ENCODE assay signal across 18 mouse cellular contexts in genomic region chr1:72315447-72315846, GRCm38 (mm10). TPM values are rescaled to one million over a fixed set of nuclear protein-coding genes. Genes with fewer than 3 reads are reported as not detected.
DNase-seq lines count a peak whose midpoint lies in the region.
"Had no signal": no experiment of that assay in that cellular context is flagged by ENCODE, and none has a peak within 500 bp of the region (broad histone marks: within the 10 kb centered on the region; RNA-seq: fewer than 3 reads in every experiment).

No protein-coding gene starts in this region.

- intact Hi-C loops in heart, postnatal 10 days (cut with DNase I), result no loop called here
- intact Hi-C loops in heart, postnatal 25 days (cut with DNase I), result loop anchor here (10.0 kb wide), 1 partner anchor 399 kb away; the partner anchor contains the start of gene Rpl37a

- no peak overlapping the region for H3K4me3 ChIP-seq in heart, embryonic 10.5 days

- H3K36me3 ChIP-seq in heart, embryonic 10.5 days, result peaks cover 50% of the 10 kb centered on the region

- H3K27ac ChIP-seq in heart, embryonic 10.5 days, result no peak overlapping the region

- WGBS in heart, embryonic 10.5 days, result 91% methylated on average over 4 of the region's 4 CpGs

- no peaks in the 10 kb centered on the region for H3K4me1 ChIP-seq in heart, embryonic 10.5 days

- no peaks in the 10 kb centered on the region for H3K9me3 ChIP-seq in heart, embryonic 10.5 days
- H3K9me3 ChIP-seq: G1E had no signal

- peaks cover 49% of the 10 kb centered on the region for H3K27me3 ChIP-seq in heart, embryonic 10.5 days (ENCODE audit: insufficient read depth, poor library complexity, severe bottlenecking)
- H3K27me3 ChIP-seq: CH12.LX, Patski had no signal

- peak; percentile 81 for DNase-seq in heart, adult 11 months
- DNase-seq in heart, postnatal 10 days, result no peak
- peak; percentile 61 for DNase-seq in heart, embryonic 10.5 days (ENCODE audit: low spot score)
- no peak for DNase-seq in heart, postnatal 25 days (ENCODE audit: low spot score)
- DNase-seq: adrenal gland, adult 2 months; adrenal gland, adult 8-10 months; adrenal gland, postnatal 10 days; adrenal gland, postnatal 14 days; adrenal gland, postnatal 25 days; adrenal gland, postnatal 36 days; B cell, adult 2 months; cerebellum, adult 11 months; cerebellum, adult 11-12 months; cerebellum, adult 18-20 months had no signal

RNA-seq across cellular contexts. Expression of gene Xrcc5, which starts 8.2 kb away (rescaled TPM):
- total RNA-seq in heart, postnatal 10 days (2021), result 10 to 100 TPM; 13.4 to 14.0 TPM
- 24.1 and 35.1 TPM in 2 replicates for polyA plus RNA-seq in heart, embryonic 10.5 days (2016; fragmentation: Nextera tagmentation; extraction: Ambion mirVana)
- total RNA-seq in heart, postnatal 25 days (2021), result 10 to 100 TPM; 13.1 to 14.4 TPM

RNA-seq across cellular contexts. Expression of gene Tmem169, which starts 31.3 kb away (rescaled TPM):
- total RNA-seq in heart, postnatal 10 days (2021), result under 1 TPM in 1 of 2 experiments, not detected in 1; 0.19 TPM
- polyA plus RNA-seq in heart, embryonic 10.5 days (2016; fragmentation: Nextera tagmentation; extraction: Ambion mirVana), result 0.36 and 1.1 TPM in 2 replicates
- total RNA-seq in heart, postnatal 25 days (2021), result not detected
- total RNA-seq: MEL had no signal
- polyA plus RNA-seq: G1E had no signal

RNA-seq across cellular contexts. Expression of gene Pecr, which starts 31.3 kb away (rescaled TPM):
- total RNA-seq in heart, postnatal 10 days (2021), result 10 to 100 TPM; 12.6 to 13.0 TPM
- polyA plus RNA-seq in heart, embryonic 10.5 days (2016; fragmentation: Nextera tagmentation; extraction: Ambion mirVana), result 20.4 and 28.6 TPM in 2 replicates
- 10 to 100 TPM; 11.1 to 11.2 TPM for total RNA-seq in heart, postnatal 25 days (2021)

Comparison
In these comparisons a context has a peak if more than half of its experiments do, and no peak if none do; other contexts are left out.
1. DNase-seq: peak in heart, adult 11 months (single experiment) and heart, embryonic 10.5 days (single experiment); none in heart, postnatal 10 days (0 of 2) and heart, postnatal 25 days (single experiment).